11 mouse cellular contexts compared by ENCODE assay signal in the genomic region with DNA sequence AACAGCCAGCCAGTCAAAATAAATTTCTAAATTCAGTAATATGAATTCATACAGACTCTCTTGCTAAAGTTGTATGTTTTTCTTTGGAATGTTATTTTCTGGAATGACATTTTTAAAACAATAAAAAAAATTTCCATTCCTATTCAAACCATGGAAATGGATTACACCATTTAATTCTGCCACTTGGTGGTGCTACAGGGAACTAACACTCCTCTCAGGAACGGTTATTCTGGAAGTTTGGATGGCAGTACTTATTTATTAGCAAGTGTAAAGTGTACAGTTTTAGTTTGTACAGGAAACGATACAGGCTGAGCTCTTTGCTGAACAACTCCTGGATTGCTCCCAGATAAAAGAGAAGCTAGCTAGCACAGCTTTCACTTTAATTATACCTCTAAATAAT. TPM values are rescaled to one million over a fixed set of nuclear protein-coding genes. Genes with fewer than 3 reads are reported as not detected.
DNase-seq lines count a peak whose midpoint lies in the region; ATAC-seq and TF ChIP-seq lines count a peak whose summit lies in the region.
"Had no signal": no experiment of that assay in that cellular context is flagged by ENCODE, and none has a peak within 500 bp of the region (broad histone marks: within the 10 kb centered on the region; RNA-seq: fewer than 3 reads in every experiment).

No protein-coding gene starts in this region.

- no peaks in the 10 kb centered on the region; the same call in 1 of the 2 replicates for H3K4me1 ChIP-seq in kidney, postnatal 0 days (replicated peaks; ENCODE audit: insufficient read depth, low read length)
- H3K4me1 ChIP-seq in kidney, embryonic 15.5 days: peaks cover 9% of the 10 kb centered on the region; the same call in 1 of the 2 replicates
- H3K4me1 ChIP-seq in lung, adult 2 months (ENCODE audit: control insufficient read depth, insufficient read depth, low read length): peaks cover 7% of the 10 kb centered on the region

- H3K27me3 ChIP-seq in kidney, postnatal 0 days (ENCODE audit: insufficient read depth, low read length): no peaks in the 10 kb centered on the region
- no peaks in the 10 kb centered on the region; the same call in 1 of the 2 replicates for H3K27me3 ChIP-seq in kidney, embryonic 15.5 days
- H3K27me3 ChIP-seq: stomach, embryonic 15.5 days had no signal

- no peaks in the 10 kb centered on the region for H3K9me3 ChIP-seq in kidney, postnatal 0 days (replicated peaks; ENCODE audit: low read length)
- H3K9me3 ChIP-seq in kidney, embryonic 15.5 days (replicated peaks): no peaks in the 10 kb centered on the region
- H3K9me3 ChIP-seq: heart, embryonic 13.5 days; limb, embryonic 12.5 days; stomach, embryonic 15.5 days had no signal

- TF ChIP-seq CTCF in kidney, postnatal 0 days (IDR thresholded peaks at IDR 0.05; ENCODE audit: low read depth): peak; percentile 79
- TF ChIP-seq CTCF in lung, adult 2 months (IDR thresholded peaks at IDR 0.05; ENCODE audit: insufficient read depth, low read length): peak; percentile 32; the same call in 1 of the 2 replicates

- H3K4me2 ChIP-seq in kidney, postnatal 0 days (ENCODE audit: low read length): no peak overlapping the region
- H3K4me2 ChIP-seq in kidney, embryonic 15.5 days: no peak overlapping the region
- H3K4me2 ChIP-seq: heart, embryonic 13.5 days; limb, embryonic 12.5 days; stomach, embryonic 15.5 days had no signal

- no peak overlapping the region for H3K4me3 ChIP-seq in kidney, postnatal 0 days (replicated peaks; ENCODE audit: low read depth, low read length)
- H3K4me3 ChIP-seq in kidney, embryonic 15.5 days (replicated peaks): no peak overlapping the region
- H3K4me3 ChIP-seq in lung, adult 2 months (replicated peaks; ENCODE audit: extremely low read depth, low read depth, low read length): no peak overlapping the region
- H3K4me3 ChIP-seq: heart, embryonic 13.5 days; limb, embryonic 12.5 days; stomach, embryonic 15.5 days had no signal

- no peak overlapping the region for H3K9ac ChIP-seq in kidney, postnatal 0 days (ENCODE audit: low read depth, low read length)
- H3K9ac ChIP-seq in kidney, embryonic 15.5 days: no peak overlapping the region
- H3K9ac ChIP-seq: heart, embryonic 13.5 days; limb, embryonic 12.5 days; stomach, embryonic 15.5 days had no signal

- no peak overlapping the region for H3K27ac ChIP-seq in kidney, postnatal 0 days
- H3K27ac ChIP-seq in kidney, embryonic 15.5 days: no peak overlapping the region
- H3K27ac ChIP-seq: heart, embryonic 13.5 days; limb, embryonic 12.5 days; stomach, embryonic 15.5 days had no signal

- no peak for ATAC-seq in kidney, postnatal 0 days (replicated peaks; ENCODE audit: low FRiP score, low read depth)
- no peak for ATAC-seq in kidney, embryonic 15.5 days (replicated peaks; ENCODE audit: low FRiP score)

- no peaks in the 10 kb centered on the region for H3K36me3 ChIP-seq in kidney, postnatal 0 days (ENCODE audit: insufficient read depth, low read length)
- H3K36me3 ChIP-seq in kidney, embryonic 15.5 days: no peaks in the 10 kb centered on the region
- H3K36me3 ChIP-seq: heart, embryonic 13.5 days; limb, embryonic 12.5 days; stomach, embryonic 15.5 days had no signal

- 10% methylated on average over 2 of the region's 2 CpGs for WGBS in kidney, postnatal 0 days
- 10% methylated on average over 2 of the region's 2 CpGs for WGBS in kidney, embryonic 15.5 days
- WGBS in lung, adult 2 months: 0% methylated on average over 2 of the region's 2 CpGs

- TF ChIP-seq POLR2A in lung, adult 2 months (IDR thresholded peaks at IDR 0.05; ENCODE audit: borderline replicate concordance, extremely low read depth, low read depth, low read length): no peak

- DNase-seq in cerebellum, adult 9-10 months: peak; percentile 63
- DNase-seq in cerebellum, adult 11-12 months: no peak
- DNase-seq in kidney, postnatal 0 days (ENCODE audit: low spot score): peak; percentile 92
- peak; percentile 47 for DNase-seq in ES-CJ7 (ENCODE audit: low read depth, low spot score)
- DNase-seq in lung, adult 2 months: no peak
- DNase-seq in spleen, postnatal 4 days (ENCODE audit: low spot score in 2 of 2): no peak
- DNase-seq in adrenal gland, adult 18-20 months (ENCODE audit: low spot score in 2 of 2): no peak

RNA-seq across cellular contexts. Expression of gene Ppp1r21, which starts 2.1 kb away (rescaled TPM):
- polyA plus RNA-seq in kidney, postnatal 0 days (2015; fragmentation: Nextera tagmentation; extraction: Ambion mirVana): 27.6 and 28.3 TPM in 2 replicates
- polyA plus RNA-seq in kidney, embryonic 15.5 days (2015; fragmentation: Nextera tagmentation; extraction: Ambion mirVana): 26.4 and 26.8 TPM in 2 replicates
- 22.8 and 31.2 TPM in 2 replicates for polyA plus RNA-seq in lung, adult 2 months (2012; rRNA removed)
- 10 to 100 TPM; 40.0 to 48.9 TPM for total RNA-seq in adrenal gland, adult 18-20 months (2021)

Comparison
In these comparisons a context has a peak if more than half of its experiments do, and no peak if none do; other contexts are left out.
1. DNase-seq: peak in cerebellum, adult 9-10 months (single experiment), kidney, postnatal 0 days (single experiment) and ES-CJ7 (single experiment); none in cerebellum, adult 11-12 months (single experiment), lung, adult 2 months (single experiment), spleen, postnatal 4 days (0 of 2) and adrenal gland, adult 18-20 months (0 of 2).